Mouse (Mus musculus): Measurements from ENCODE around the gene Spa17. TPM values are rescaled to one million over a fixed set of nuclear protein-coding genes. Genes with fewer than 3 reads are reported as not detected.

The Spa17 gene
- polyA plus RNA-seq, 1 experiment from 2014 or later: 19.2 TPM

GRCm38 (mm10) chr9:37625129-37625528 lies 11.6 kb upstream of the Spa17 start:
- H3K4me1 ChIP-seq (ENCODE audit: insufficient read depth, low read depth, low read length): no peaks in the 10 kb centered on the region
- 62% methylated on average over 3 of the region's 3 CpGs for WGBS
- no peak for ATAC-seq
- no peak for DNase-seq (ENCODE audit: low spot score)
- no peak overlapping the region for H3K4me3 ChIP-seq (ENCODE audit: low read depth, low read length)
- no peaks in the 10 kb centered on the region for H3K9me3 ChIP-seq (ENCODE audit: low read length)
- H3K27me3 ChIP-seq (replicated peaks; ENCODE audit: insufficient read depth, low read length): no peaks in the 10 kb centered on the region
- no peak overlapping the region for H3K27ac ChIP-seq (ENCODE audit: low read length)
- TF ChIP-seq CTCF (IDR thresholded peaks at IDR 0.05) (no peak), EP300 (IDR thresholded peaks at IDR 0.05) (no peak)
- H3K9ac ChIP-seq (replicated peaks; ENCODE audit: low read depth): no peak overlapping the region
- H3K36me3 ChIP-seq (ENCODE audit: insufficient read depth, low read length): no peaks in the 10 kb centered on the region
- no peak overlapping the region for H3K4me2 ChIP-seq (replicated peaks; ENCODE audit: low read depth, low read length)

GRCm38 (mm10) chr9:37624502-37624901 lies 11.0 kb upstream of the Spa17 start:
- Histone ChIP-seq H3K9ac (replicated peaks; ENCODE audit: low read depth) (no peak overlapping the region), H3K4me2 (replicated peaks; ENCODE audit: low read depth, low read length) (no peak overlapping the region), H3K9me3 (ENCODE audit: low read length) (no peaks in the 10 kb centered on the region), H3K4me3 (ENCODE audit: low read depth, low read length) (no peak overlapping the region), H3K36me3 (ENCODE audit: insufficient read depth, low read length) (no peaks in the 10 kb centered on the region), H3K27me3 (replicated peaks; ENCODE audit: insufficient read depth, low read length) (no peaks in the 10 kb centered on the region), H3K4me1 (ENCODE audit: insufficient read depth, low read depth, low read length) (no peaks in the 10 kb centered on the region), H3K27ac (ENCODE audit: low read length) (no peak overlapping the region)
- no peak for DNase-seq (ENCODE audit: low spot score)
- 65% methylated on average over 1 of the region's 1 CpGs for WGBS
- no peak for TF ChIP-seq EP300 (IDR thresholded peaks at IDR 0.05)
- no peak for TF ChIP-seq CTCF (IDR thresholded peaks at IDR 0.05)
- ATAC-seq: no peak

GRCm38 (mm10) chr9:37623981-37624380 lies 10.5 kb upstream of the Spa17 start:
- no peaks in the 10 kb centered on the region for H3K4me1 ChIP-seq (ENCODE audit: insufficient read depth, low read depth, low read length)
- no peak overlapping the region for H3K4me3 ChIP-seq (ENCODE audit: low read depth, low read length)
- H3K27ac ChIP-seq (ENCODE audit: low read length): no peak overlapping the region
- no peaks in the 10 kb centered on the region for H3K36me3 ChIP-seq (ENCODE audit: insufficient read depth, low read length)
- no peaks in the 10 kb centered on the region for H3K9me3 ChIP-seq (ENCODE audit: low read length)
- no peak overlapping the region for H3K9ac ChIP-seq (replicated peaks; ENCODE audit: low read depth)
- 66% methylated on average over 3 of the region's 3 CpGs for WGBS
- H3K4me2 ChIP-seq (replicated peaks; ENCODE audit: low read depth, low read length): no peak overlapping the region
- ATAC-seq (no peak), DNase-seq (ENCODE audit: low spot score) (no peak)
- H3K27me3 ChIP-seq (replicated peaks; ENCODE audit: insufficient read depth, low read length): no peaks in the 10 kb centered on the region
- TF ChIP-seq CTCF (IDR thresholded peaks at IDR 0.05) (no peak), EP300 (IDR thresholded peaks at IDR 0.05) (no peak)

- no peak overlapping the region for H3K27ac ChIP-seq (ENCODE audit: low read length)
- no peaks in the 10 kb centered on the region for H3K36me3 ChIP-seq (ENCODE audit: insufficient read depth, low read length)
- ATAC-seq (no peak), DNase-seq (ENCODE audit: low spot score) (no peak)
- WGBS: 86% methylated on average over 6 of the region's 6 CpGs
- H3K27me3 ChIP-seq (replicated peaks; ENCODE audit: insufficient read depth, low read length): no peaks in the 10 kb centered on the region
- H3K4me3 ChIP-seq (ENCODE audit: low read depth, low read length): no peak overlapping the region
- H3K9me3 ChIP-seq (ENCODE audit: low read length): no peaks in the 10 kb centered on the region
- no peaks in the 10 kb centered on the region for H3K4me1 ChIP-seq (ENCODE audit: insufficient read depth, low read depth, low read length)
- no peak overlapping the region for H3K4me2 ChIP-seq (replicated peaks; ENCODE audit: low read depth, low read length)
- no peak for TF ChIP-seq CTCF (IDR thresholded peaks at IDR 0.05)
- TF ChIP-seq EP300 (IDR thresholded peaks at IDR 0.05): no peak
- H3K9ac ChIP-seq (replicated peaks; ENCODE audit: low read depth): no peak overlapping the region
These were observed 7.8 kb upstream of the Spa17 start for GRCm38 (mm10) chr9:37621290-37621689.

GRCm38 (mm10) chr9:37616770-37617169 lies 3.2 kb upstream of the Spa17 start:
- no peaks in the 10 kb centered on the region for H3K9me3 ChIP-seq (ENCODE audit: low read length)
- no peak overlapping the region for H3K4me2 ChIP-seq (replicated peaks; ENCODE audit: low read depth, low read length)
- DNase-seq (ENCODE audit: low spot score): peak; percentile 58
- peaks cover 3% of the 10 kb centered on the region; the same call in 1 of the 2 replicates for H3K4me1 ChIP-seq (ENCODE audit: insufficient read depth, low read depth, low read length)
- TF ChIP-seq CTCF (IDR thresholded peaks at IDR 0.05): peak; percentile 86
- no peak for TF ChIP-seq EP300 (IDR thresholded peaks at IDR 0.05)
- H3K27me3 ChIP-seq (replicated peaks; ENCODE audit: insufficient read depth, low read length): no peaks in the 10 kb centered on the region
- H3K27ac ChIP-seq (ENCODE audit: low read length): no peak overlapping the region
- WGBS: 37% methylated on average over 2 of the region's 2 CpGs
- no peak for ATAC-seq
- no peaks in the 10 kb centered on the region for H3K36me3 ChIP-seq (ENCODE audit: insufficient read depth, low read length)
- no peak overlapping the region for H3K4me3 ChIP-seq (ENCODE audit: low read depth, low read length)
- no peak overlapping the region for H3K9ac ChIP-seq (replicated peaks; ENCODE audit: low read depth)

- ATAC-seq: no peak
- WGBS: 68% methylated on average over 5 of the region's 5 CpGs
These were observed 1.7 kb upstream of the Spa17 start for GRCm38 (mm10) chr9:37615220-37615619.

GRCm38 (mm10) chr9:37614316-37614715 lies 794 bp upstream of the Spa17 start:
- H3K36me3 ChIP-seq (ENCODE audit: insufficient read depth, low read length): no peaks in the 10 kb centered on the region
- no peak overlapping the region for H3K4me3 ChIP-seq (ENCODE audit: low read depth, low read length)
- no peaks in the 10 kb centered on the region for H3K9me3 ChIP-seq (ENCODE audit: low read length)
- no peak for ATAC-seq
- no peak overlapping the region for H3K4me2 ChIP-seq (replicated peaks; ENCODE audit: low read depth, low read length)
- DNase-seq (ENCODE audit: low spot score): no peak
- no peaks in the 10 kb centered on the region for H3K27me3 ChIP-seq (replicated peaks; ENCODE audit: insufficient read depth, low read length)
- no peak overlapping the region; the same call in 1 of the 2 replicates for H3K27ac ChIP-seq (ENCODE audit: low read length)
- peaks cover 3% of the 10 kb centered on the region; the same call in 1 of the 2 replicates for H3K4me1 ChIP-seq (ENCODE audit: insufficient read depth, low read depth, low read length)
- H3K9ac ChIP-seq (replicated peaks; ENCODE audit: low read depth): no peak overlapping the region
- no peak for TF ChIP-seq EP300 (IDR thresholded peaks at IDR 0.05)
- no peak for TF ChIP-seq CTCF (IDR thresholded peaks at IDR 0.05)

More at GRCm38 (mm10) chr9:37615220-37615619, 1.7 kb upstream of the Spa17 start:
- Histone ChIP-seq H3K4me2 (replicated peaks; ENCODE audit: low read depth, low read length) (no peak overlapping the region), H3K4me1 (ENCODE audit: insufficient read depth, low read depth, low read length) (peaks cover 3% of the 10 kb centered on the region; the same call in 1 of the 2 replicates), H3K27ac (ENCODE audit: low read length) (no peak overlapping the region), H3K36me3 (ENCODE audit: insufficient read depth, low read length) (no peaks in the 10 kb centered on the region), H3K4me3 (ENCODE audit: low read depth, low read length) (no peak overlapping the region), H3K9ac (replicated peaks; ENCODE audit: low read depth) (no peak overlapping the region), H3K27me3 (replicated peaks; ENCODE audit: insufficient read depth, low read length) (no peaks in the 10 kb centered on the region), H3K9me3 (ENCODE audit: low read length) (no peaks in the 10 kb centered on the region)
- no peak for TF ChIP-seq EP300 (IDR thresholded peaks at IDR 0.05)
- no peak for TF ChIP-seq CTCF (IDR thresholded peaks at IDR 0.05)
- no peak for DNase-seq (ENCODE audit: low spot score)
